Mouse (Mus musculus) limb, embryonic 14.5 days (tissue): ENCODE data around the gene Stk24. TPM values are rescaled to one million over a fixed set of nuclear protein-coding genes. Genes with fewer than 3 reads are reported as not detected.

ENCODE experiments used
- ATAC-seq: fragments of 200-750 bp; cut with Nextera tagmentation; 2 replicates; pipeline ENCODE4 v1.8.0; 2017; ENCODE audit warnings: low read depth, moderate number of reproducible peaks, moderate TSS enrichment; ENCODE audit not compliant: low FRiP score
- DNase-seq: peaks from one replicate; pipeline ENCODE4 v3.0.0-alpha.2; 2015; ENCODE audit warnings: low spot score
- H3K27ac ChIP-seq: fragments of 300-500 bp; sonication (generic); replicated peaks from 2 replicates; pipeline ENCODE4 v1.5.1; 2014; ENCODE audit warnings: low read depth, mild to moderate bottlenecking, low read length, moderate library complexity, mixed read lengths
- H3K27me3 ChIP-seq: fragments of 300-500 bp; sonication (generic); 2 replicates; pipeline ENCODE4 v1.6.1; 2014; ENCODE audit warnings: low read length, mixed read lengths; ENCODE audit not compliant: control insufficient read depth, insufficient read depth
- H3K36me3 ChIP-seq: fragments of 300-500 bp; sonication (generic); 2 replicates; pipeline ENCODE4 v1.6.1; 2014; ENCODE audit warnings: mild to moderate bottlenecking, low read length, moderate library complexity, mixed read lengths; ENCODE audit not compliant: control insufficient read depth, insufficient read depth
- H3K4me1 ChIP-seq: fragments of 300-500 bp; sonication (generic); 2 replicates; pipeline ENCODE4 v1.6.1; 2014; ENCODE audit warnings: antibody characterized with exemption, low read length, mixed read lengths; ENCODE audit not compliant: control insufficient read depth, insufficient read depth
- H3K4me2 ChIP-seq: fragments of 300-500 bp; sonication (generic); replicated peaks from 2 replicates; pipeline ENCODE4 v1.6.1; 2014; ENCODE audit warnings: low read depth, mild to moderate bottlenecking, low read length, moderate library complexity; ENCODE audit not compliant: severe bottlenecking
- H3K4me3 ChIP-seq: fragments of 300-500 bp; sonication (generic); replicated peaks from 2 replicates; pipeline ENCODE4 v1.5.1; 2014; ENCODE audit warnings: low read length
- H3K9ac ChIP-seq: fragments of 300-500 bp; sonication (generic); 2 replicates; pipeline ENCODE4 v1.6.1; 2014; ENCODE audit warnings: mild to moderate bottlenecking, low read depth, low read length, moderate library complexity; ENCODE audit not compliant: severe bottlenecking
- H3K9me3 ChIP-seq: fragments of 300-500 bp; sonication (generic); 2 replicates; pipeline ENCODE4 v1.6.1; 2016; ENCODE audit warnings: low read length; ENCODE audit not compliant: control insufficient read depth
- POLR2A ChIP-seq: fragments of 200-500 bp; IDR thresholded peaks from 2 replicates; pipeline ENCODE4 v1.8.0; 2012; ENCODE audit warnings: inconsistent platforms, mild to moderate bottlenecking, moderate library complexity, borderline replicate concordance; ENCODE audit not compliant: insufficient read depth, insufficient read length; ENCODE audit errors: extremely low read depth
- WGBS: fragments of 180-500 bp; shearing (Covaris S2); extraction: QIAGEN DNeasy Blood & Tissue Kit; methylation state at CpG from one replicate; pipeline ENCODE4 v1.1.7; 2014; 5-methylcytosine and 5-hydroxymethylcytosine counted together
- polyA plus RNA-seq, 2 experiments: library from polyadenylated mRNA; depleted of rRNA in 1 of 2; stranded (reverse) in 1 of 2; unstranded in 1 of 2; fragments of >200 nt; fragmentation: Nextera tagmentation in 1 of 2; extraction: Ambion mirVana in 1 of 2; gene quantifications; 2 replicates each; pipeline versions ENCODE4 v1.2.1 to v1.2.3; 2012 to 2014

Stk24 gene
- polyA plus RNA-seq, 2 experiments, result 37.6 to 46.7 TPM

DNA sequence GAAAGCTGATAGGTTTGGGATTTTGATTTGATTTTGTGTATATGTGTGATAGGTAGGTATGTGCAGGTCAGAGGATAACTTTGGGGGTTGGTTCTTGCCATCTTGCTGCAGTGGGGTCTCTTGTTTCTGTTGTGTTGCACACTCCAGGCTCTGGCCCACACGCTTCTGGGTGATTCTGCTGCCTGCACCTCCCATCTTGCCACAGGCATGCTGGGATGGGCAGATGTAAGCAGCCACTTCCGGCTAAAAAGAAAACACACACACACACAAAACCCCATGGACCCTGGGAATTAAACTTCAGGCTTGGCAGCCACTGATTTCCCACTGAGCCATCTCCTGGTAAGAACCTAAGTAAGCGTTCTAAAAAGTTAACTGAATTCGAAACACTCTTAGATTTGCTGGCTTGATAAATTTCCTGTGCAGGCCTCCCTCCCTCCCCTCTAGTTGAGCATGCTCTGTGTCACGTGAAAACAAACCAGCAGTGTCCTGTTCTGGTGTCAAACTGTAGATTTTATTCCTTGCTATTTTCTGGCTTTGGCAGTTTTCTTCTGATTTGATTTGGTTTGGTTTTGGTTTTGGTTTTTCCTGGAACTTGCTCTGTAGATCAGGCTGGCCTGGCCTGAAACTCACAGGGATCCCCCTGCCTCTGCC lies 118.5 kb downstream of the Stk24 start:
- Histone ChIP-seq H3K27ac (no peak overlapping the region), H3K9me3 (no peaks in the 10 kb centered on the region), H3K4me3 (no peak overlapping the region), H3K4me1 (no peaks in the 10 kb centered on the region), H3K27me3 (no peaks in the 10 kb centered on the region), H3K4me2 (no peak overlapping the region), H3K36me3 (peaks cover 88% of the 10 kb centered on the region), H3K9ac (no peak overlapping the region)
- ATAC-seq (no peak), DNase-seq (no peak)
- no peak for TF ChIP-seq POLR2A
- 81% methylated on average over 5 of the region's 5 CpGs for WGBS

DNA sequence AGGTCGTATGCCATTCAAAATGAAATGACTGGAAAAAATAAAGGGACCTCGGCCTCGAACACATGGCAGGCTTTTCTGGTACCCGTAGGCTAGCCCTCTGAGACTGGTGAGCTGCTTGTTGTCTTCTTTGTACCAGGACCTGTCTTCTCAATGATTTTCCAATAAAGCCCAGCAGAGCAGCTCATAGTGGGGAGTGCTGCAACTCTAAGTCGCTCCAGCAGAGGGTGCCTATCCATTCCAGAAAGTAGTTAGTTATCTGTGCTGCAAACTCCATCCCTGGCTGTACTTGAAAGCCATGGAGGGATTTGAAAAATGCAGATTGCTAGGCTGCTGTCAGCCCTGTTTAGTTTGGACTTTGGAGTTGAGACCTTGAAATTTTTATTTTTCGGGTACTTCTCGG lies 120.0 kb downstream of the Stk24 start:
- TF ChIP-seq POLR2A, result no peak
- ATAC-seq, result peak; percentile 51; the same call in 1 of the 2 replicates

GRCm38 (mm10) chr14:121259332-121259731 lies 120.5 kb downstream of the Stk24 start:
- H3K27me3 ChIP-seq, result no peaks in the 10 kb centered on the region
- no peak for DNase-seq
- no peak overlapping the region for H3K4me2 ChIP-seq
- no peak overlapping the region for H3K27ac ChIP-seq
- H3K9ac ChIP-seq, result no peak overlapping the region
- H3K9me3 ChIP-seq, result no peaks in the 10 kb centered on the region
- H3K36me3 ChIP-seq, result peaks cover 89% of the 10 kb centered on the region
- no peaks in the 10 kb centered on the region for H3K4me1 ChIP-seq
- no peak overlapping the region for H3K4me3 ChIP-seq
- WGBS, result 83% methylated on average over 11 of the region's 11 CpGs
- TF ChIP-seq POLR2A, result no peak
- no peak for ATAC-seq

More for the DNA sequence above, 120.0 kb downstream of the Stk24 start:
- peaks cover 88% of the 10 kb centered on the region for H3K36me3 ChIP-seq
- H3K4me3 ChIP-seq, result no peak overlapping the region
- H3K9me3 ChIP-seq, result no peaks in the 10 kb centered on the region
- H3K9ac ChIP-seq, result no peak overlapping the region
- no peak overlapping the region for H3K27ac ChIP-seq
- no peaks in the 10 kb centered on the region for H3K27me3 ChIP-seq
- peak; percentile 74 for DNase-seq
- no peaks in the 10 kb centered on the region for H3K4me1 ChIP-seq
- 62% methylated on average over 7 of the region's 7 CpGs for WGBS
- no peak overlapping the region for H3K4me2 ChIP-seq

GRCm38 (mm10) chr14:121256896-121257295 lies 122.9 kb downstream of the Stk24 start:
- 89% methylated on average over 7 of the region's 7 CpGs for WGBS
- DNase-seq (no peak), ATAC-seq (no peak)
- H3K9me3 ChIP-seq, result no peaks in the 10 kb centered on the region
- no peaks in the 10 kb centered on the region for H3K4me1 ChIP-seq
- no peak for TF ChIP-seq POLR2A
- no peaks in the 10 kb centered on the region for H3K27me3 ChIP-seq
- H3K4me3 ChIP-seq, result no peak overlapping the region
- H3K36me3 ChIP-seq, result peaks cover 72% of the 10 kb centered on the region
- no peak overlapping the region for H3K27ac ChIP-seq
- no peak overlapping the region for H3K4me2 ChIP-seq
- H3K9ac ChIP-seq, result no peak overlapping the region

- no peaks in the 10 kb centered on the region for H3K9me3 ChIP-seq
- no peak for DNase-seq
- no peaks in the 10 kb centered on the region for H3K27me3 ChIP-seq
- WGBS, result 86% methylated on average over 13 of the region's 13 CpGs
- no peak overlapping the region for H3K4me2 ChIP-seq
- no peak overlapping the region for H3K27ac ChIP-seq
- no peak for ATAC-seq
- no peak for TF ChIP-seq POLR2A
- H3K9ac ChIP-seq, result no peak overlapping the region
- H3K4me3 ChIP-seq, result no peak overlapping the region
- no peaks in the 10 kb centered on the region for H3K4me1 ChIP-seq
- H3K36me3 ChIP-seq, result peaks cover 64% of the 10 kb centered on the region
Measured at GRCm38 (mm10) chr14:121255469-121255868, 124.3 kb downstream of the Stk24 start.
